Mouse (Mus musculus) CH12.LX (cell line): Measurements from ENCODE around the gene Brdt.

Source experiments
- CHD2 ChIP-seq: IDR thresholded peaks from 2 replicates; pipeline ENCODE4 v1.6.1; 2011; ENCODE audit warnings: low read length, improper control_type of control experiment
- CTCF ChIP-seq, 2 experiments: IDR thresholded peaks in 1 of 2; conservative IDR thresholded peaks in 1 of 2; 2 replicates each; pipeline ENCODE4 v1.5.1; 2011 to 2012; ENCODE audit warnings: low read depth in 2 of 2, low read length in 2 of 2, improper control_type of control experiment in 1 of 2, inconsistent platforms in 1 of 2, mild to moderate bottlenecking in 1 of 2, moderate library complexity in 1 of 2
- EP300 ChIP-seq: IDR thresholded peaks from 2 replicates; pipeline ENCODE4 v1.6.1; 2011; ENCODE audit warnings: low read length, improper control_type of control experiment
- IRF4 ChIP-seq: IDR thresholded peaks from 2 replicates; pipeline ENCODE4 v1.6.1; 2014; ENCODE audit warnings: low read depth, mild to moderate bottlenecking, inconsistent platforms, low read length, improper control_type of control experiment
- KAT2A ChIP-seq: IDR thresholded peaks from 2 replicates; pipeline ENCODE4 v1.6.1; 2012; ENCODE audit warnings: low read length, improper control_type of control experiment, inconsistent platforms; ENCODE audit not compliant: insufficient replicate concordance
- MEF2A ChIP-seq: IDR thresholded peaks from 2 replicates; pipeline ENCODE4 v1.6.1; 2014; ENCODE audit warnings: low read depth, mild to moderate bottlenecking, inconsistent platforms, low read length, improper control_type of control experiment, borderline replicate concordance
- POLR2A ChIP-seq: IDR thresholded peaks from 2 replicates; pipeline ENCODE4 v1.6.1; 2011; ENCODE audit warnings: low read depth, mild to moderate bottlenecking, improper control_type of control experiment, low read length
- POLR2AphosphoS2 ChIP-seq: IDR thresholded peaks from 2 replicates; pipeline ENCODE4 v1.6.1; 2011; ENCODE audit warnings: low read depth, low read length, improper control_type of control experiment
- SIN3A ChIP-seq: IDR thresholded peaks from 2 replicates; pipeline ENCODE4 v1.6.1; 2012; ENCODE audit warnings: low read length, improper control_type of control experiment, inconsistent platforms
- TCF12 ChIP-seq: IDR thresholded peaks from 2 replicates; pipeline ENCODE4 v1.6.1; 2014; ENCODE audit warnings: low read depth, mild to moderate bottlenecking, inconsistent platforms, low read length, improper control_type of control experiment
- UBTF ChIP-seq: IDR thresholded peaks from 2 replicates; pipeline ENCODE4 v1.6.1; 2012; ENCODE audit warnings: low read depth, mild to moderate bottlenecking, inconsistent platforms, low read length, improper control_type of control experiment, moderate library complexity
- ZC3H11A ChIP-seq: IDR thresholded peaks from 2 replicates; pipeline ENCODE4 v1.6.1; 2012; ENCODE audit warnings: low read depth, mild to moderate bottlenecking, inconsistent platforms, low read length, improper control_type of control experiment
- ZNF384 ChIP-seq: IDR thresholded peaks from 2 replicates; pipeline ENCODE4 v1.6.1; 2012; ENCODE audit warnings: low read depth, low read length, improper control_type of control experiment, inconsistent platforms

DNA sequence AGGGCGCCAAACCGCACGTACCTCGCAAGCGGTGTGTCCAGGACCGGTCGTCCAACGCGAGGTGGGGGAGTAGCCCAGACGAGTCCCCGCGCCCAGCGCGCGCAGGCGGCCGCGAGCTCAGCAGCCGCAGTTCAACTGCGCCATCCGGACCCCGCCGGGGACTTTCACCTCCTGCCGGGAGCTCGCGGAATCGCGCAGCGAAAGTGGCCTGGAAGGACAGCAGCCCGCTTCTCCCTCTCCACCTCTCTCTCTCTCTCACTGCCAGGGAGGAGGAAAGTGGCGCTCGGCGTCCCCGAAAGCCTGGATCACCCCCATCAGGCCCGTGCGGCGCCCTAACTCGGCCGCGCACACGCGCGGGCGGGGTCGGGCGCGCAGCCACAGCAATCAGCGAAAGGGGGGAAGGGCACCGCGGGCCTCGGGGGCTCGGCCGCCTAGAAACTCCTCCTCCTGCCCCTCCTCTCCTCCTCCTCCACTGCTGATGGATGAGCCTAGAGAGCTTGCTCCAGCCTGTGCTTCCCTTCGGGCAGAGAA, 41.7 kb upstream of the Brdt start, which contains the start of gene Tgfbr3:
- TF ChIP-seq CTCF (conservative IDR thresholded peaks at IDR 0.05 in 1 of 2, IDR thresholded peaks at IDR 0.05 in 1 of 2; ENCODE audit: low read depth in 2 of 2, low read length in 2 of 2), result peak in 1 of 2 experiments; percentile 23; a peak in 2 of 4 replicates
- TF ChIP-seq IRF4, result no peak
- TF ChIP-seq KAT2A, result no peak
- no peak for TF ChIP-seq SIN3A
- no peak for TF ChIP-seq MEF2A
- no peak for TF ChIP-seq POLR2A
- no peak for TF ChIP-seq POLR2AphosphoS2
- TF ChIP-seq UBTF, result 0 out of 2 replicates have a peak, but pooled peaks have one; percentile 50
- TF ChIP-seq EP300, result no peak
- no peak for TF ChIP-seq ZC3H11A
- no peak; the same call in 1 of the 2 replicates for TF ChIP-seq CHD2
- TF ChIP-seq ZNF384, result no peak
- no peak for TF ChIP-seq TCF12
